Mouse (Mus musculus) frontal cortex, postnatal 10 days (tissue): ENCODE measurements around the gene Olfr613.
"Not testable (repeated sequence)": the region's sequence is repeated elsewhere in the genome, so short reads cannot be mapped to it uniquely, and the experiment has no call there.

Experiments
- DNase-seq, 2 experiments: peaks; one replicate each; pipeline ENCODE4 v3.0.0; 2022; ENCODE audit warnings: low spot score in 2 of 2, mixed read lengths in 1 of 2

The Olfr613 gene

DNA sequence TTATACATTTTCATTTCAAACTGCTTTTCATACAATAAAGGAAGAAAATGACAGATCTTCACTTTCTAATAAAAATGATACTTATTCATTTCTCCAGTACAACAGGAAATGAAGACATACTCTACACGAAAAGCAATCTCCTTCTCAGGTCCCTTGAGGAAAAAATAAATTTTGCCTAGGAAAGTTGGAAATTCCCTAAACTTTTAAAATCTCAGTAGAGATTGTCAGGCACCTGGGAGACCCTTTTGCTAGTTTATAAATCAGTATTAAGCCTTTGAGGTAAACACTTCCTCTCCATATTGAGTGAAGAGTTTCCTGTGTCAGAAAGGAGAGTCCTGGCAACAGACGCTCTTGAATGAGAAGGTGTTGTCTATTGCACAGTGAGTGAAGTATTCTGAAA lies at the start of gene Olfr613:
Gene Olfr613, plus strand, starts transcription at position 301 of the 400 bp plus-strand sequence.
- DNase-seq = no peak

DNA sequence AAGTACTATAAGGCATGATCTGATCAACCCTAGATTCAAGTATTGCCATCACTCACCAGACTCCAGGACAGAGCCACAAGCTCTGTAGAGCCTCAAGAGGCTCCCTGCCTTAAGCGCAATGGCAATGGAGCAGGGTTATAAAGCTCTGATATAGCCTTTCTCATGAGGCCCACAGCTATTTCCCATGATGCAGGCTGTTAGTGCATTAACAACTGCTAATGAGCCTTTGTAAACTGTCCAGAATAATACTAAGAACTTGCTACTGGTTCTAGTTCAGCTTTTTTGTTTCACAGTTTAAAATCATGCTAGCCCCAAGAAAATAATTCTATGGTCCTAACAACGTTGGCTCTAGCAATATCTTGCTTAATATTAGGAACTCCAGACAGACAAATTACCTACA lies 35.9 kb upstream of the Olfr613 start, which contains the start of gene Olfr610:
Gene Olfr610, minus strand, starts transcription at position 101 of the 400 bp plus-strand sequence.
- no peak for DNase-seq

DNA sequence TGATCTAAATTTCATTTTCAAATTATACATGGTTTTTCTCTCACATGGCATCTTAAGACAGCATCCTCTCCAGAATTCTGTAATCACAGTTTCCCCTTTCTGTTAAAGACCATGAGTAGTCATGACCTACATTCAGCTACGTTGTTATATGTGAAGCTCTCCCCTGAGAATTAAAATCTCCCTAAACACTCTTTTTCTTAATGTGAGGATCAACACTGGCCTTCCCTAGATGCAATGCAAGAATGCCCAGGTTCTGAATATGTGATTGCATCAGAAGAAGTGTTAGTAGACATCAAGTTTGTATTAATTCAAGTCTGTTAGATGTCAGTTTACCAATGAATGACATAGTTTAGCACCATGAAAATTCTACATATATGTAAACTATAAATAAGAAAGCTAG lies 27.1 kb upstream of the Olfr613 start, which contains the start of gene Olfr611:
Gene Olfr611, minus strand, starts transcription at position 101 of the 400 bp plus-strand sequence.
- DNase-seq = not testable (repeated sequence)

- DNase-seq = not testable (repeated sequence)
These were observed 5.3 kb upstream of the Olfr613 start, which contains the start of gene Olfr612 for GRCm38 (mm10) chr7:103542617-103543016. TSS of gene Olfr612 (minus strand) at chr7:103542717.

DNA sequence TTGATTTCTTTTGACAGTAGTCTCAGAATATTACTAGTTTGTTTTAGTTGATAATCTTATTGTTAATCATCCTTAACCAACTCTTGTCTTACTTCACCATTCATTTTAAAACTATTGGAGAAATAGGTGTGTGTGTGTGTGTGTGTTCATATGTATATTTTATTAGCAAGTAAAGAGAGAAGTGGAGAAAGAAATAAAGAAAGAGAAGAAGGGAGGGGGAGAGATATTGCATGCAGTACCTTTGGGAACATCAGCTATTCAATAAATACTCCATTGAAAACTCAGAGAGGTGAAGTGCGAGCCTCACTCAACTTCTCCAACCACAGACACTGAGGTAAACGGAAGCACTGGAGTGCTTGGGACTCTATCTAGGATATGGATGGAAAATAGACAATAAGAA lies 7.9 kb downstream of the Olfr613 start, which contains the start of gene Olfr615:
Gene Olfr615, plus strand, starts transcription at position 301 of the 400 bp plus-strand sequence.
- DNase-seq = no peak

DNA sequence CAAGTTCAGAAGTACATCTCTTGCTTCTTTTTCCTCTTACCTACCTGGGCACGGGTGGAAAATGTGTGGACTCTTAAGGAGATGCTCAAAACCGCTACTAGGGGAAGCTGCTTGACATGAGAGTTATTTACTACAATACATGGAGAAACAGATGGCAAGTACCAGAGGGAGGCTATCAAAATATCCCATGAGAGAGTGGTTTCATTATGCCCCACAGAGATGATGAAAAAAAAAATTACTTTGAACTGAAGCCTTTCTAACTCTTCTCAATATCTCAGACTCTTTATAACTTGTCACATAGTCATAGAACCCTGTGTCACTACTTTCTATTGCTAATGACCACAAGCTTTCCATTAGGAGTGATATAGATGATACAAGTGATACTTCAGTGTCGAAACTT lies 21.2 kb downstream of the Olfr613 start, which contains the start of gene Olfr616:
Gene Olfr616, minus strand, starts transcription at position 101 of the 400 bp plus-strand sequence.
- DNase-seq = no peak

- no peak for DNase-seq
These were observed 24.9 kb downstream of the Olfr613 start, which contains the start of gene Olfr617 for GRCm38 (mm10) chr7:103572761-103573160. TSS of gene Olfr617 (plus strand) at chr7:103573061.

DNA sequence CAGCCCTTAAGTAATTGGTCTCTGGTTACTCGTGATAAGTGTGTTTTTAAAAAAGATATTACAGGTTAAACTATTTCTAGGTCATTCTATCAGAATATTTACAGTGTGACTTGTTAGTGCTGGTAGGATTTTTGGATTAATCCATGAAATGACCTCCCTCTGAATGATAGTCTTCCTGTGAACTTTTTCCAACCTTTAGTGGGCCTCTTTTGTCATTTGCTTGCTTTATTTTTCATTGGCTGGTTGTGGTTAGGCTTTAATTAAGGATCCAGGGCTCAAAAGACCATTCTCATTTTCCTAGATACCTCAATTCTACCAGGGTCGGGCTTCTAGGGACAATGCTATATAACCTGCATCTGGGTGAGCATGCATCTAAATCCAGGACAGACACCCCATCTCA lies 41.9 kb downstream of the Olfr613 start, which contains the start of gene Olfr618:
Gene Olfr618, plus strand, starts transcription at position 301 of the 400 bp plus-strand sequence.
- no peak for DNase-seq

- DNase-seq = no peak
These were observed 52.4 kb downstream of the Olfr613 start, which contains the start of gene Olfr619 for GRCm38 (mm10) chr7:103600275-103600674. TSS of gene Olfr619 (plus strand) at chr7:103600575.
